Mouse (Mus musculus) forebrain, embryonic 15.5 days (tissue): ENCODE measurements around the gene Rab23. TPM values are rescaled to one million over a fixed set of nuclear protein-coding genes. Genes with fewer than 3 reads are reported as not detected.

Experiments
- ATAC-seq: fragments of 200-750 bp; cut with Nextera tagmentation; replicated peaks from 2 replicates; pipeline ENCODE4 v1.8.0; 2017; ENCODE audit warnings: mild to moderate bottlenecking, moderate TSS enrichment, moderate library complexity
- H3K27ac ChIP-seq: fragments of 300-500 bp; sonication (generic); replicated peaks from 2 replicates; pipeline ENCODE4 v1.5.1; 2015; ENCODE audit warnings: mild to moderate bottlenecking, inconsistent platforms
- H3K27me3 ChIP-seq: fragments of 300-500 bp; sonication (generic); 2 replicates; pipeline ENCODE4 v1.6.1; 2015; ENCODE audit warnings: inconsistent platforms
- H3K36me3 ChIP-seq: fragments of 300-500 bp; sonication (generic); 2 replicates; pipeline ENCODE4 v1.6.1; 2015; ENCODE audit warnings: mild to moderate bottlenecking, inconsistent platforms
- H3K4me1 ChIP-seq: fragments of 300-500 bp; sonication (generic); 2 replicates; pipeline ENCODE4 v1.6.1; 2015; ENCODE audit warnings: inconsistent platforms
- H3K4me2 ChIP-seq: fragments of 300-500 bp; sonication (generic); replicated peaks from 2 replicates; pipeline ENCODE4 v1.6.1; 2015; ENCODE audit warnings: mild to moderate bottlenecking, inconsistent platforms
- H3K4me3 ChIP-seq: fragments of 300-500 bp; sonication (generic); 2 replicates; pipeline ENCODE4 v1.5.1; 2015; ENCODE audit warnings: mild to moderate bottlenecking, inconsistent platforms
- H3K9ac ChIP-seq: fragments of 300-500 bp; sonication (generic); replicated peaks from 2 replicates; pipeline ENCODE4 v1.6.1; 2015; ENCODE audit warnings: mild to moderate bottlenecking, inconsistent platforms
- H3K9me3 ChIP-seq: fragments of 300-500 bp; sonication (generic); 2 replicates; pipeline ENCODE4 v1.6.1; 2016; ENCODE audit warnings: inconsistent platforms
- WGBS: fragments of 180-500 bp; shearing (Covaris S2); methylation state at CpG from one replicate; pipeline ENCODE4 v1.1.7; 2015; ENCODE audit warnings: mixed read lengths; 5-methylcytosine and 5-hydroxymethylcytosine counted together
- polyA plus RNA-seq: library from polyadenylated mRNA; unstranded; fragments of >200 nt; fragmentation: Nextera tagmentation; extraction: Ambion mirVana; gene quantifications from 2 replicates; pipeline ENCODE4 v1.2.1, GENCODE M21; 2015

Gene Rab23
- polyA plus RNA-seq, 1 experiment from 2014 or later: 36.3 TPM

- H3K9ac ChIP-seq: no peak overlapping the region
- no peak for ATAC-seq
- H3K4me3 ChIP-seq: no peak overlapping the region
- H3K4me2 ChIP-seq: no peak overlapping the region
- no peaks in the 10 kb centered on the region for H3K4me1 ChIP-seq
- H3K27ac ChIP-seq: no peak overlapping the region
- no peaks in the 10 kb centered on the region for H3K27me3 ChIP-seq
- WGBS: 73% methylated on average over 3 of the region's 3 CpGs
- H3K36me3 ChIP-seq: no peaks in the 10 kb centered on the region
- no peaks in the 10 kb centered on the region for H3K9me3 ChIP-seq
Measured at GRCm38 (mm10) chr1:33693893-33694292, 25.8 kb upstream of the Rab23 start.

GRCm38 (mm10) chr1:33696016-33696415 is 23.7 kb upstream of the Rab23 start:
- H3K9ac ChIP-seq: no peak overlapping the region
- no peaks in the 10 kb centered on the region for H3K36me3 ChIP-seq
- no peaks in the 10 kb centered on the region for H3K27me3 ChIP-seq
- H3K27ac ChIP-seq: no peak overlapping the region
- H3K4me1 ChIP-seq: 0 out of 2 replicates have a peak, but pooled peaks cover 3% of the 10 kb centered on the region
- ATAC-seq: no peak
- H3K4me3 ChIP-seq: no peak overlapping the region
- H3K4me2 ChIP-seq: no peak overlapping the region
- 86% methylated on average over 2 of the region's 2 CpGs for WGBS
- no peaks in the 10 kb centered on the region for H3K9me3 ChIP-seq

GRCm38 (mm10) chr1:33701244-33701643 is 18.4 kb upstream of the Rab23 start:
- Histone ChIP-seq H3K36me3 (no peaks in the 10 kb centered on the region), H3K4me2 (no peak overlapping the region), H3K27ac (peak overlapping the region; percentile 21; the same call in 1 of the 2 replicates), H3K4me1 (peaks cover 6% of the 10 kb centered on the region; the same call in 1 of the 2 replicates), H3K9ac (no peak overlapping the region), H3K9me3 (no peaks in the 10 kb centered on the region), H3K27me3 (no peaks in the 10 kb centered on the region), H3K4me3 (no peak overlapping the region)
- 54% methylated on average over 3 of the region's 3 CpGs for WGBS
- no peak for ATAC-seq

DNA sequence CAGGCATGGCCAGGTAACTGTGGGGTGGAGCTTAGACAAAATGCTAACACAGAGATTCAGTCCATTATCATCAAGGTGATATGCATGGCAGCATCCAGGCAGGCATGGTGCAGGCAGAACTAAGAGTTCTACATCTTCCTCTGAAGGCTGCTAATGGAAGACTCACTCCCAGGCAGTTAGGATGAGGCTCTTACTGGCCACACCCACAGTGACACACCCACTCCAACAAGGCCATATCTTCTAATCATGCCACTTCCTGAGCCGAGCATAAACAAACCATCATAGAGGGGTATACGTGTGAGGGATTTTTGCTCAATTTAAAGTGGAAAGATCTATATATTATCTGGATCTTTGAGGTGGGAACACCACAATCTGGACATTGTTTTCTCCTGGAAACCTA is 10.1 kb upstream of the Rab23 start:
- Histone ChIP-seq H3K4me1 (peaks cover under 1% of the 10 kb centered on the region; the same call in 1 of the 2 replicates), H3K27me3 (no peaks in the 10 kb centered on the region), H3K27ac (no peak overlapping the region), H3K4me2 (no peak overlapping the region), H3K4me3 (no peak overlapping the region), H3K9ac (no peak overlapping the region), H3K9me3 (no peaks in the 10 kb centered on the region), H3K36me3 (no peaks in the 10 kb centered on the region)
- ATAC-seq: no peak
- WGBS: 72% methylated on average over 2 of the region's 2 CpGs

GRCm38 (mm10) chr1:33712026-33712425 is 7.7 kb upstream of the Rab23 start:
- no peak overlapping the region for H3K4me2 ChIP-seq
- peaks cover 6% of the 10 kb centered on the region for H3K4me1 ChIP-seq
- no peaks in the 10 kb centered on the region for H3K9me3 ChIP-seq
- no peak for ATAC-seq
- 90% methylated on average over 5 of the region's 5 CpGs for WGBS
- no peak overlapping the region for H3K4me3 ChIP-seq
- no peaks in the 10 kb centered on the region for H3K36me3 ChIP-seq
- no peak overlapping the region for H3K9ac ChIP-seq
- no peak overlapping the region for H3K27ac ChIP-seq
- no peaks in the 10 kb centered on the region for H3K27me3 ChIP-seq

GRCm38 (mm10) chr1:33714796-33715195 is 4.9 kb upstream of the Rab23 start:
- peak; percentile 35; the same call in 1 of the 2 replicates for ATAC-seq
- 9% methylated on average over 10 of the region's 10 CpGs for whole genome bisulfite sequencing
- H3K4me1 ChIP-seq: peaks cover 11% of the 10 kb centered on the region
- no peak overlapping the region for H3K4me3 ChIP-seq
- H3K27me3 ChIP-seq: no peaks in the 10 kb centered on the region
- H3K9ac ChIP-seq: no peak overlapping the region
- H3K27ac ChIP-seq: no peak overlapping the region
- H3K4me2 ChIP-seq: no peak overlapping the region
- H3K36me3 ChIP-seq: no peaks in the 10 kb centered on the region
- H3K9me3 ChIP-seq: no peaks in the 10 kb centered on the region

DNA sequence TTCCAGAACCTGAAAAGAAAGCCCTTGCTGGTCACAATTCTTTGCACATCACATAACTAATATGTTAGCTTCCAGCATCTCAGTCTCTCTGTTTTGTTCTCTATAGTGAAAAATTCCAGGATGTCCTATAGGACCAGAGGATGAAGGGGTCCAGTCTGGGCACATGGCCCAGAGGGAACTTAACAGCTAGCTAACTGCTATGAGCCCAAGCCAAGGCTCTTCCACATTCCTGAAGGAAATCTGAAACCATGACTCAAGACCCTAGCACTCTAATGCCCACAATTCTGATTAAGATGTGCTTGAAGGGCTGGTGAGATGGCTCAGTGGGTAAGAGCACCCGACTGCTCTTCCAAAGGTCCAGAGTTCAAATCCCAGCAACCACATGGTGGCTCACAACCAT is 2.1 kb upstream of the Rab23 start:
- ATAC-seq: no peak
- Histone ChIP-seq H3K36me3 (peaks cover 8% of the 10 kb centered on the region; the same call in 1 of the 2 replicates), H3K9ac (no peak overlapping the region), H3K4me3 (no peak overlapping the region), H3K4me1 (peaks cover 29% of the 10 kb centered on the region), H3K4me2 (no peak overlapping the region), H3K27ac (no peak overlapping the region), H3K27me3 (no peaks in the 10 kb centered on the region), H3K9me3 (no peaks in the 10 kb centered on the region)
- 100% methylated on average over 1 of the region's 1 CpGs for WGBS

DNA sequence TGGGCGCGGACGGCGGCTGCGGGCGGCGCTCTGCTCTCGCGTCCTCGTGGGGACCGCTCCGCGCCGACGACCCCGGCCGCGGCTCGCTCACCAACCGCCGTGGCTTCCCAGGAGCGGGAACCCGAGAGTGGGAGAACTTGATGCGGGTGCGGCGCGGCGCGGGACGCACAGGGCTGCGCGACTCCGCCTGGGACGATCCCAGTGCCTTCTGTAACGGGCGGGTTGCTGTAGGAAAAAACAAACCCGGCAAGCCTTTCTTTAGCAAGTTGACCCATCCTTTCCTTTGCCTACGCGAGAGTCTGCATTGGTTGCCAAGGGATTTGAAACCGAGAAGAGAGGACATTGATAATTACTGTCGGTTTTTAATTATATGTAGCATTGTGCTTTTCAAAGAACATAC is 544 bp downstream of the Rab23 start:
- Histone ChIP-seq H3K4me2 (peak overlapping the region; percentile 47), H3K36me3 (peaks cover 31% of the 10 kb centered on the region), H3K9ac (peak overlapping the region; percentile 82), H3K4me3 (peak overlapping the region; percentile 70), H3K27ac (peak overlapping the region; percentile 95), H3K27me3 (no peaks in the 10 kb centered on the region), H3K4me1 (peaks cover 23% of the 10 kb centered on the region), H3K9me3 (no peaks in the 10 kb centered on the region)
- under 1% methylated on average over 40 of the region's 41 CpGs for WGBS
- ATAC-seq: peak; percentile 80

DNA sequence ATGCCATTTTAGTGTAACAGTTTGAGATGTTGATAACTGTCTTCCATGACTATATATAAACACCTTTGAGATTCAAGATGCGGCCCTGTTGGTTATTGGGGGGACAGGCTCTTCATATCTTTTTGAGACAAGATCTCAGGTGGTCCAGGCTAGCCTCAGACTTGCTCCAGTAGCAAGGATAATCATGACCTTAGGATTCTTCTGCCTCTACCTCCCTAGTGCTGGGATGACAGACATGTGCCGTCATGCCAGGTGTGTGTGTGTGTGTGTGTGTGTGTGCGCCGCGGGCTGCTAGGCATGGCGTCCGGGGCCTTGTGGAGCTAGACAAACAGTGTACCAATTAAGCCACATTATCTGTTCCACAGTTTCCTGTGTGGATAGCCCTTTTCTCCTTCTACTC is 1.3 kb downstream of the Rab23 start:
- Histone ChIP-seq H3K4me3 (peak overlapping the region; percentile 70), H3K36me3 (peaks cover 39% of the 10 kb centered on the region), H3K4me1 (peaks cover 23% of the 10 kb centered on the region), H3K9ac (peak overlapping the region; percentile 82), H3K27ac (no peak overlapping the region), H3K27me3 (no peaks in the 10 kb centered on the region), H3K4me2 (peak overlapping the region; percentile 47), H3K9me3 (no peaks in the 10 kb centered on the region)
- ATAC-seq: no peak
- WGBS: 64% methylated on average over 7 of the region's 7 CpGs

GRCm38 (mm10) chr1:33724516-33724915 is 4.8 kb downstream of the Rab23 start:
- H3K4me2 ChIP-seq: no peak overlapping the region
- no peak overlapping the region for H3K4me3 ChIP-seq
- no peaks in the 10 kb centered on the region for H3K27me3 ChIP-seq
- H3K9me3 ChIP-seq: no peaks in the 10 kb centered on the region
- WGBS: 90% methylated on average over 6 of the region's 6 CpGs
- ATAC-seq: no peak
- H3K27ac ChIP-seq: no peak overlapping the region
- H3K36me3 ChIP-seq: peaks cover 60% of the 10 kb centered on the region
- H3K9ac ChIP-seq: no peak overlapping the region
- peaks cover 20% of the 10 kb centered on the region for H3K4me1 ChIP-seq

- Histone ChIP-seq H3K27me3 (no peaks in the 10 kb centered on the region), H3K9me3 (no peaks in the 10 kb centered on the region), H3K4me3 (no peak overlapping the region), H3K36me3 (peaks cover 60% of the 10 kb centered on the region), H3K9ac (no peak overlapping the region), H3K4me1 (peaks cover 19% of the 10 kb centered on the region), H3K4me2 (no peak overlapping the region), H3K27ac (no peak overlapping the region)
- WGBS: 92% methylated on average over 5 of the region's 5 CpGs
- ATAC-seq: no peak
Measured at GRCm38 (mm10) chr1:33725086-33725485, 5.4 kb downstream of the Rab23 start.

DNA sequence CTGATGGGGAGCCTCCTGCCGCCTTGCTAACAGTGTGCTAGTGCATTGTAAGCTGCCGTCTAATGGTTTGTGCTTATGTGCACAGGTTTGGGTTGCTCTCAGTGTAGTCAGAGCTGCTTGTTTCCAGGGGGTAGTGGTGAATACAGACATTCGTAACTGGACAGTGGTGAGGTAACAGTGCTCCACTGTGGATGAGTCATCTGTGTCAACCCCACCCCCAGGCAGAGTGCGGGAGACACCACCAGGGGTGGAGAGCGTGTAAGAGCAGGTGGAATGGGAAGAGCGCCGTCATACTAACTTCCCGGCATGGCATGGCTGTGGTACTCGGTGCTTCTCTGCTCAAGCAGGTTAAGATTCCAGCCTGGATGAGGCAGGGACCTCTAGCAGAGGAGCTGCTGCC is 13.4 kb downstream of the Rab23 start:
- H3K9me3 ChIP-seq: no peaks in the 10 kb centered on the region
- no peak overlapping the region for H3K4me2 ChIP-seq

GRCm38 (mm10) chr1:33734001-33734685 is 14.5 kb downstream of the Rab23 start:
- Histone ChIP-seq H3K4me2 (no peak overlapping the region), H3K4me1 (no peaks in the 10 kb centered on the region), H3K9ac (no peak overlapping the region), H3K9me3 (no peaks in the 10 kb centered on the region), H3K27ac (no peak overlapping the region), H3K36me3 (peaks cover 68% of the 10 kb centered on the region), H3K4me3 (no peak overlapping the region), H3K27me3 (no peaks in the 10 kb centered on the region)
- 72% methylated on average over 5 of the region's 5 CpGs for WGBS
- no peak for ATAC-seq

More for the DNA sequence above, 13.4 kb downstream of the Rab23 start:
- no peak for ATAC-seq
- H3K27me3 ChIP-seq: no peaks in the 10 kb centered on the region
- no peak overlapping the region for H3K4me3 ChIP-seq
- H3K27ac ChIP-seq: no peak overlapping the region
- H3K36me3 ChIP-seq: peaks cover 68% of the 10 kb centered on the region
- 95% methylated on average over 9 of the region's 9 CpGs for WGBS
- H3K9ac ChIP-seq: no peak overlapping the region
- no peaks in the 10 kb centered on the region for H3K4me1 ChIP-seq
